Mouse (Mus musculus) neural tube, embryonic 13.5 days (tissue): Measurements from ENCODE around the gene Cacna1a. TPM values are rescaled to one million over a fixed set of nuclear protein-coding genes. Genes with fewer than 3 reads are reported as not detected.

Experiments used
- ATAC-seq: fragments of 200-750 bp; cut with Nextera tagmentation; 2 replicates; pipeline ENCODE4 v1.8.0; 2017; ENCODE audit warnings: low read depth, mild to moderate bottlenecking, moderate TSS enrichment, moderate library complexity
- H3K27ac ChIP-seq: fragments of 300-500 bp; sonication (generic); replicated peaks from 2 replicates; pipeline ENCODE4 v1.5.1; 2015; ENCODE audit warnings: moderate library complexity, mild to moderate bottlenecking, inconsistent platforms
- H3K27me3 ChIP-seq: fragments of 300-500 bp; sonication (generic); 2 replicates; pipeline ENCODE4 v1.6.1; 2015; ENCODE audit warnings: mild to moderate bottlenecking, inconsistent platforms
- H3K36me3 ChIP-seq: fragments of 300-500 bp; sonication (generic); 2 replicates; pipeline ENCODE4 v1.6.1; 2015; ENCODE audit warnings: mild to moderate bottlenecking, inconsistent platforms
- H3K4me1 ChIP-seq: fragments of 300-500 bp; sonication (generic); replicated peaks from 2 replicates; pipeline ENCODE4 v1.6.1; 2015; ENCODE audit warnings: inconsistent platforms
- H3K4me2 ChIP-seq: fragments of 300-500 bp; sonication (generic); 2 replicates; pipeline ENCODE4 v1.6.1; 2015; ENCODE audit warnings: inconsistent platforms, mild to moderate bottlenecking, moderate library complexity
- H3K4me3 ChIP-seq: fragments of 300-500 bp; sonication (generic); 2 replicates; pipeline ENCODE4 v1.5.1; 2015; ENCODE audit warnings: mild to moderate bottlenecking, inconsistent platforms
- H3K9ac ChIP-seq: fragments of 300-500 bp; sonication (generic); 2 replicates; pipeline ENCODE4 v1.6.1; 2015; ENCODE audit warnings: moderate library complexity, mild to moderate bottlenecking, inconsistent platforms
- H3K9me3 ChIP-seq: fragments of 300-500 bp; sonication (generic); 2 replicates; pipeline ENCODE4 v1.6.1; 2016; ENCODE audit warnings: inconsistent platforms
- WGBS: fragments of 180-500 bp; shearing (Covaris S2); methylation state at CpG from one replicate; pipeline ENCODE4 v1.1.7; 2015; 5-methylcytosine and 5-hydroxymethylcytosine counted together
- polyA plus RNA-seq: library from polyadenylated mRNA; unstranded; fragments of >200 nt; fragmentation: Nextera tagmentation; extraction: Ambion mirVana; gene quantifications from 2 replicates; pipeline ENCODE4 v1.2.1, GENCODE M21; 2015

Gene Cacna1a
- polyA plus RNA-seq, 1 experiment from 2014 or later: 25.2 TPM

- no peaks in the 10 kb centered on the region for H3K9me3 ChIP-seq
- H3K4me1 ChIP-seq: no peaks in the 10 kb centered on the region
- no peaks in the 10 kb centered on the region for H3K27me3 ChIP-seq
- ATAC-seq: no peak
- H3K4me2 ChIP-seq: no peak overlapping the region
- no peak overlapping the region for H3K4me3 ChIP-seq
- WGBS: 44% methylated on average over 25 of the region's 25 CpGs
- no peak overlapping the region for H3K9ac ChIP-seq
- no peak overlapping the region for H3K27ac ChIP-seq
- peaks cover 78% of the 10 kb centered on the region for H3K36me3 ChIP-seq
These were observed 181.9 kb downstream of the Cacna1a start for GRCm38 (mm10) chr8:84569921-84570673.

DNA sequence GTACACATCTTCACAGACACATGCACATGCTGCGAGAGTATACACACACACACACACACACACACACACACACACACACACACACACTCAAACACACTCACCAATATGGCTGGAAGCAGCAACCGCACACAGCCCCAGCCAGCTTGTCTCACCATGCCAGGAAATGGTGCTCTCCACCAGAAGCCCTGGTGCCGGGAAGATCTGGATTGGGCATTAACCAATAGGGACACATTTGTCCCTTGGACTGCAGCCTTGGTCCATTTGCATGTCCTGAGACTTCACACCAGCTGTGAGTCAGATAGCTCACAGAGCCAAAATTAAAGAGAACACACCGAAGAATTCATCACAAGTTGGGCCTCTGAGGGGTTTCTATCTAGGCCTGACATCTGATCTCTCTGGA lies 189.2 kb downstream of the Cacna1a start:
- 86% methylated on average over 4 of the region's 4 CpGs for WGBS
- no peak overlapping the region for H3K27ac ChIP-seq
- no peak for ATAC-seq
- H3K36me3 ChIP-seq: peaks cover 55% of the 10 kb centered on the region
- no peaks in the 10 kb centered on the region for H3K27me3 ChIP-seq
- H3K4me2 ChIP-seq: no peak overlapping the region
- H3K4me3 ChIP-seq: no peak overlapping the region
- no peaks in the 10 kb centered on the region for H3K4me1 ChIP-seq
- no peak overlapping the region for H3K9ac ChIP-seq
- H3K9me3 ChIP-seq: no peaks in the 10 kb centered on the region

GRCm38 (mm10) chr8:84579595-84579994 lies 191.4 kb downstream of the Cacna1a start:
- Histone ChIP-seq H3K9ac (no peak overlapping the region), H3K4me3 (no peak overlapping the region), H3K9me3 (no peaks in the 10 kb centered on the region), H3K27me3 (no peaks in the 10 kb centered on the region), H3K27ac (no peak overlapping the region), H3K4me2 (no peak overlapping the region), H3K4me1 (no peaks in the 10 kb centered on the region), H3K36me3 (peaks cover 50% of the 10 kb centered on the region)
- 0 out of 2 replicates have a peak, but pooled peaks have one; percentile 38 for ATAC-seq
- WGBS: 12% methylated on average over 3 of the region's 3 CpGs

DNA sequence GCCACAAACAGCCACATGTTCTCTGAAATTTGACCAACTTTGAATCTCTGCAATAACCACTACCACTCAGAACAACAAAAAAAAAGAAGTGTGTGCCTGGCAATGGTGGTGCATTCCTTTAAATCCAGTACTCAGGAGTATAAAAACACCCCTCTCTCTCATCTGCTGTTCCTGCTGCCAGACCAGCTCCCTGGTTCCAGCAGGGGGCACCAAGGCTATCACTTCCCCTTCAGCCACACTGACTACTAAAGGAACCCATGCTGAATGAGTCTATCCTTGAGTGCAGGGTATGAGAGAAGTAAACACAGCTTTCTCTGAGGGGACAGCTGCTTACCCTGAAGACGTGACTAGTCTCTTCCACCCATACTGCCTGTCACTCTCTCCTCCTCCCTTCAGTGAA lies 197.1 kb downstream of the Cacna1a start:
- Histone ChIP-seq H3K4me2 (no peak overlapping the region), H3K27ac (no peak overlapping the region), H3K9ac (no peak overlapping the region), H3K36me3 (peaks cover 80% of the 10 kb centered on the region), H3K4me1 (no peaks in the 10 kb centered on the region), H3K27me3 (no peaks in the 10 kb centered on the region), H3K4me3 (no peak overlapping the region), H3K9me3 (no peaks in the 10 kb centered on the region)
- WGBS: 48% methylated on average over 1 of the region's 1 CpGs
- no peak for ATAC-seq

- H3K36me3 ChIP-seq: peaks cover 77% of the 10 kb centered on the region
These were observed 198.0 kb downstream of the Cacna1a start for GRCm38 (mm10) chr8:84586221-84586620.

DNA sequence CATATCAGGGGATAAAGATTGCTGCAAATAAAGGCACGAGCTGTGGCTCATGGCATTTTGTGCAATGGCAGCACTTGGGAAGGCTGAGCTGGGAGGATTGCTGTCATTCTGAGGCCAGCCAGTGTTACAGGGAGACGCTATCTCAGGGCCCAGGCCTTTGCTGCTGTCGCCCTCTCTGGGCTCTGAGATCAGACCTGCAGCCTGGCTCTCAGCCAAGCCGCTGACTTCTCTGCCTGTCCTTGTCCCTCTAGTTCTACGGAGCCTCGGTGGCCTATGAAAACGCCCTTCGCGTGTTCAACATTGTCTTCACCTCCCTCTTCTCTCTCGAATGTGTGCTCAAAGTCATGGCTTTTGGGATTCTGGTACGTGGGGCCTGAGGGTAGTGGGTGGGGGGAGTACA lies 200.3 kb downstream of the Cacna1a start:
- Histone ChIP-seq H3K4me2 (no peak overlapping the region), H3K9me3 (no peaks in the 10 kb centered on the region), H3K36me3 (peaks cover 66% of the 10 kb centered on the region), H3K4me1 (no peaks in the 10 kb centered on the region), H3K9ac (no peak overlapping the region), H3K27ac (no peak overlapping the region), H3K4me3 (no peak overlapping the region), H3K27me3 (no peaks in the 10 kb centered on the region)
- no peak for ATAC-seq
- WGBS: 80% methylated on average over 11 of the region's 11 CpGs

More at GRCm38 (mm10) chr8:84586221-84586620, 198.0 kb downstream of the Cacna1a start:
- Histone ChIP-seq H3K9me3 (no peaks in the 10 kb centered on the region), H3K27me3 (no peaks in the 10 kb centered on the region), H3K4me2 (no peak overlapping the region), H3K4me1 (no peaks in the 10 kb centered on the region), H3K4me3 (no peak overlapping the region), H3K27ac (no peak overlapping the region), H3K9ac (no peak overlapping the region)
- no peak for ATAC-seq
- WGBS: 69% methylated on average over 2 of the region's 2 CpGs

- peaks cover 33% of the 10 kb centered on the region for H3K36me3 ChIP-seq
- 28% methylated on average over 15 of the region's 15 CpGs for WGBS
These were observed 203.9 kb downstream of the Cacna1a start for GRCm38 (mm10) chr8:84592015-84592662.

DNA sequence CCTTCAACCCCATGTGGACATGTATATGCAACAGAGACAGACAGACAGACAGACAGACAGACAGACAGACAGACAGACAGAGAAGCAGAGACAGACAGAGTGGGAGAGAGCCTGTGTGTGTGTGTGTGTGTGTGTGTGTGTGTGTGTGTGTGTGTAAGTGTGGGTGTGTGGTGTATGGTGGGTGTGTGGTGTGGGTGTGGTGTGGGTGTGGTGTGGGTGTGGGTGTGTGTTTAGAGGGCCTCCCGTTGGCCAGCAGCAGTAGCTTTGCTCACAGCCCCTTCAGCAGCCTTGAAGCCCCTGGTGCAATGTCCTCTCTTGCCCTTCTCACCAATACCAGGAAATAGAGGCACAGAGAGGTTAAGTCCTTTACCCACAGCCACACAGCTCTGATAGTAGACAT lies 204.9 kb downstream of the Cacna1a start:
- H3K36me3 ChIP-seq: peaks cover 23% of the 10 kb centered on the region
- 75% methylated on average over 1 of the region's 1 CpGs for WGBS
- ATAC-seq: no peak
- H3K27ac ChIP-seq: no peak overlapping the region
- H3K27me3 ChIP-seq: no peaks in the 10 kb centered on the region
- no peak overlapping the region for H3K4me3 ChIP-seq
- H3K4me2 ChIP-seq: no peak overlapping the region
- H3K9ac ChIP-seq: no peak overlapping the region
- H3K9me3 ChIP-seq: no peaks in the 10 kb centered on the region
- no peaks in the 10 kb centered on the region for H3K4me1 ChIP-seq

More at GRCm38 (mm10) chr8:84592015-84592662, 203.9 kb downstream of the Cacna1a start:
- H3K4me3 ChIP-seq: no peak overlapping the region
- H3K27me3 ChIP-seq: no peaks in the 10 kb centered on the region
- H3K9ac ChIP-seq: no peak overlapping the region
- H3K9me3 ChIP-seq: no peaks in the 10 kb centered on the region
- H3K27ac ChIP-seq: no peak overlapping the region
- ATAC-seq: no peak
- no peaks in the 10 kb centered on the region for H3K4me1 ChIP-seq
- no peak overlapping the region for H3K4me2 ChIP-seq

DNA sequence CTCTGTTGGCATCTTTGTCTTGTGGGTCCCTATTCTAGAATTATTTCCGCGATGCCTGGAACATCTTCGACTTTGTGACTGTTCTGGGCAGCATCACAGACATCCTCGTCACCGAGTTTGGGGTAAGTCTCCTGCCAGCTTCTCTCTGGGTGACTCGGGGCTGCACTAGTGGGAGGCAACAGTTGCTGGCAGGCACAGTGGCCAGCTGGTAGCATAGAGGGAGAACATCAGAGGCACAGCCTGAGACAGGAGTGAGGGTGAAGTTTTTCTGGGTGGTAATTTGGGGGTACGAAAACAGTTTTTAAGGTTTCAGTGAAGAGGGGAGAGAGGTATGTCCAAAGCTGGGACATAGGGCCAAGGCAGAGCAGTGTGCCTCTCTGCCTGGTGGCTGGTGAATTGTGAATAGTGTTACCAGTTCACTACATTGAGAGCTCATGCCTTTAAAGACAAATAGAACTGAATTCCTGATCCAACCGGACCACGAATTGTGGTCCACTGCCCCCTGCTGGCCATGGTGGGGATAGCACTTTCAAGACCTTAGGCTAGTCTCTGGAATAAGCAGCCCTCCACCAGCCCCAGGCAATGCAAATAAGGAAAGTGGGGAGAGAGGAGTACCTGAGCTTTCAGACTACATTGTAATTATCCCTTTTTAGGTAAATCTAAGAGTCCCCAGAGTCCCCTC lies 206.0 kb downstream of the Cacna1a start:
- no peaks in the 10 kb centered on the region for H3K9me3 ChIP-seq
- H3K9ac ChIP-seq: no peak overlapping the region
- H3K4me2 ChIP-seq: no peak overlapping the region
- H3K4me1 ChIP-seq: peaks cover 3% of the 10 kb centered on the region; the same call in 1 of the 2 replicates
- peaks cover 12% of the 10 kb centered on the region for H3K36me3 ChIP-seq
- no peak overlapping the region for H3K4me3 ChIP-seq
- 71% methylated on average over 9 of the region's 9 CpGs for WGBS
- H3K27ac ChIP-seq: no peak overlapping the region
- ATAC-seq: 0 out of 2 replicates have a peak, but pooled peaks have one; percentile 10
- H3K27me3 ChIP-seq: 0 out of 2 replicates have a peak, but pooled peaks cover 4% of the 10 kb centered on the region

GRCm38 (mm10) chr8:84595648-84596047 lies 207.4 kb downstream of the Cacna1a start:
- no peak for ATAC-seq
- peaks cover 17% of the 10 kb centered on the region for H3K4me1 ChIP-seq
- 0 out of 2 replicates have a peak, but pooled peaks cover 4% of the 10 kb centered on the region for H3K27me3 ChIP-seq
- H3K9ac ChIP-seq: no peak overlapping the region
- no peak overlapping the region for H3K27ac ChIP-seq
- H3K4me3 ChIP-seq: no peak overlapping the region
- 25% methylated on average over 9 of the region's 9 CpGs for WGBS
- H3K4me2 ChIP-seq: no peak overlapping the region
- H3K36me3 ChIP-seq: no peaks in the 10 kb centered on the region
- H3K9me3 ChIP-seq: no peaks in the 10 kb centered on the region

GRCm38 (mm10) chr8:84599401-84599800 lies 211.2 kb downstream of the Cacna1a start:
- H3K27me3 ChIP-seq: peaks cover 11% of the 10 kb centered on the region
- ATAC-seq: no peak
- H3K27ac ChIP-seq: no peak overlapping the region
- WGBS: 92% methylated on average over 1 of the region's 1 CpGs
- peaks cover 21% of the 10 kb centered on the region for H3K36me3 ChIP-seq
- H3K4me2 ChIP-seq: no peak overlapping the region
- H3K9me3 ChIP-seq: no peaks in the 10 kb centered on the region
- peaks cover 28% of the 10 kb centered on the region for H3K4me1 ChIP-seq
- H3K4me3 ChIP-seq: no peak overlapping the region
- H3K9ac ChIP-seq: no peak overlapping the region

DNA sequence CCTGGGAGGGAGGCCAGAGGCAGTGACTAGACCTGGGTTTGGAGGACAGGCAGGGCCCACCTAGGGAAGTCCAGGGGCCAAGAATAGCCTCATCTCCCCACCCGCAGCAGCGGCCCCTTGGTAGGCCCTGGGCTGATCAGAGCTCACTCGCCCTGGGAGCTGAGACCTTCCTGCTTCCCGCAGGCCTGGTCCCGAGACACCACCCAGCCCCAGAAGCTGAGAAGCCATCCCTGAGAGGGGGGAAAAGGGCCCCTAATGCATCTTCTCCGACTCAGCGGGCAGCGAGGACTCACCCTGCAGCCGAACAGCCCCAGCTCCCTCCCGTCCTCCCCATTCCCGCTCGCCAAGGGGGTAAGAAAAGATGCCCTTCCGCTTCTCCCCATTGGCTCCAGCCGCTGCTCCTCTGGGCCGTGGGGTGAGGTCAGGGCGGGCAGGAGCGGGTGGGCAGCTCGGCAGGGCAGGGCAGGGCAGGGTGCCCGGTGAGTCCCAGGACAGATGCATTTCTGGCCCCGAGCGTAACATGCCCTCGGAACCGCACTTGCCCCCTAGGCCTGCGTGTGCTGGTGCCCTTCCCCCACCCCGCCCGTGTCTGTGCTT lies 212.2 kb downstream of the Cacna1a start:
- Histone ChIP-seq H3K9me3 (no peaks in the 10 kb centered on the region), H3K27me3 (peaks cover 11% of the 10 kb centered on the region), H3K4me3 (peak overlapping the region; percentile 21), H3K36me3 (peaks cover 21% of the 10 kb centered on the region), H3K27ac (peak overlapping the region; percentile 33), H3K4me1 (peaks cover 28% of the 10 kb centered on the region), H3K4me2 (peak overlapping the region; percentile 53), H3K9ac (peak overlapping the region; percentile 75)
- WGBS: 6% methylated on average over 26 of the region's 26 CpGs
- peak; percentile 41; the same call in 1 of the 2 replicates for ATAC-seq
